Mouse (Mus musculus) layer of hippocampus, adult 9-11 months (tissue): Measurements from ENCODE around the gene Wdr35.
A peak's percentile ranks its signal among the peaks of the same experiment; 100 is the strongest.
"Not testable (repeated sequence)": the region's sequence is repeated elsewhere in the genome, so short reads cannot be mapped to it uniquely, and the experiment has no call there.

ENCODE experiments used
- DNase-seq: peaks from one replicate; pipeline ENCODE4 v3.0.0; 2022

The Wdr35 gene

GRCm38 (mm10) chr12:8973820-8974465 is at the start of gene Wdr35:
Wdr35 (plus strand) TSS chr12:8973892.
- DNase-seq, result peak; percentile 91

GRCm38 (mm10) chr12:8927652-8928051 is 46.0 kb upstream of the Wdr35 start:
- no peak for DNase-seq

- DNase-seq, result no peak
Measured at GRCm38 (mm10) chr12:8928766-8929165, 44.9 kb upstream of the Wdr35 start.

DNA sequence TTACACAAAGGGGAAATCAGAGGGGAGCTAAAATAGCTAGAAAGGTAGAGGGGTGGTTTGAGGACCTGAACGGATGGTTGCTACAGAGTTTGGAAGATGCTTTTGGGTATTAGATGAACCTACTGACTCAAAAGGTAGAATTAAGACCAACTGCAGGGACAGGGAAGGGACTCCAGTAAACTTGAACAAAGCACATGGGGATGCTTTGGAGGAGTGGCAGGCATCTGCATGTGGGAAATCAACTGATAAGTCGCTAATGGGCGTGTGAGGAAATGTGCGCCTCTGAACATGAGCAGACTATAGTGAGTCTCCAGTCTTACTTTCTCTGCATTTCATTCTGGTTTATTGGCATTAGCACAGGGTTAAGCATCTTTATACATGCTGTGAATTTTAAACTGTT is 42.6 kb upstream of the Wdr35 start:
- no peak for DNase-seq

DNA sequence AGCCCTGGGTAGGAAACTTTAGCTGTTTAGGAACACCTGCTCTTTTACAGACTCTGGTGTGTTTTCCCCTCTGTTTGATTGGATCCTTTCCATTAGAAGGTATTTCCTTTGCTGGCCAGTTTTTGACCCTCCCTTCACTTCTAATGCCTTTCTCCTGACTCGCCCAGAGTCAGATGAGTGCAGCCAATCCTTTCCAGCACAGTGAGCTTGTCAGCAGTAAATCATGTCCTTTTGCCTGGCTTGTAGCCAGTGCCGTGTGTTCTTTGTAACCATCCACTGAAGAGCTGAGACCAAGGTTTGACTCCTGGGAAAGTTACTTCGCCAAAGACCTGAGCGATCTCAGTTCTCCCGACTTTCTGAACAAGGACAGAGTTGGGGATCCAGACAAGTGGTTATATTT is 38.3 kb upstream of the Wdr35 start:
- no peak for DNase-seq

DNA sequence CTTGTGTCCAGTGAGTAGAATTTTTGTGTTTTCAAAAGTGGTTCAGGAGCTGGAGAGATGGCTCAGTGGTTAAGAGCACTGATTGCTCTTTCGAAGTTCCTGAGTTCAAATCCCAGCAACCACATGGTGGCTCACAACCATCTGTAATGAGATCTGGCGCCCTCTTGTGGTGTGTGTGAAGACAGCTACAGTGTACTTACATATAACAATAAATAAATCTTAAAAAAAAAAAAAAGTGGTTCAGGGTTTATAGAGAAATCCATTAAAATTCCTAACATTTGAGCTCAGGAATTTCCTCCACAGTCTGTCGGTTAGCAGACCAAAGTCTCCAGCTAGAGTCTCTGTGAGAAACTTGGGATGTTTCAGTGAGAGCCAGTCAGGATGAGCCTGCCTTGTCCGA is 37.5 kb upstream of the Wdr35 start:
- not testable (repeated sequence) for DNase-seq

DNA sequence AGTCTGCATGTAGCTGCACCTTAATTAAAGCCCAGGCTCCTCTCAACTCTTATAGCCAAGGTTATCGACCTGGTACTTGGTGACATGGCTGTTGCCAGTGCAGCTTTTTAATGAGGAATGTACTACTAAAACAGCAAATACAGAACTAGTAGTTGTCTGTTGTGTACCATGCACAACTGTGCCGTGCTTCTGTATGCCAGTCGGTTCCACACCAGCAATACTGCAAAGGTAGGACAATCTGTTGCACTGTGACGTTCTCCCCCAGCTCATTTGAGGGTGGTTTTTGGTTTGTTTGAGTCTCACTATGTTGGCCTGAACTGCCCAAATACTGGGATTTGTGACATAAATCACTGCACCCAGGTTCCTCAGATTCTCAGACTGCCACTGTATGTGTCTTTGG is 34.2 kb upstream of the Wdr35 start:
- DNase-seq, result no peak

- no peak for DNase-seq
Measured at GRCm38 (mm10) chr12:8940011-8941005, 33.4 kb upstream of the Wdr35 start.

- DNase-seq, result no peak
Measured at GRCm38 (mm10) chr12:8941131-8941615, 32.5 kb upstream of the Wdr35 start.

GRCm38 (mm10) chr12:8941699-8942392 is 31.8 kb upstream of the Wdr35 start:
- no peak for DNase-seq

DNA sequence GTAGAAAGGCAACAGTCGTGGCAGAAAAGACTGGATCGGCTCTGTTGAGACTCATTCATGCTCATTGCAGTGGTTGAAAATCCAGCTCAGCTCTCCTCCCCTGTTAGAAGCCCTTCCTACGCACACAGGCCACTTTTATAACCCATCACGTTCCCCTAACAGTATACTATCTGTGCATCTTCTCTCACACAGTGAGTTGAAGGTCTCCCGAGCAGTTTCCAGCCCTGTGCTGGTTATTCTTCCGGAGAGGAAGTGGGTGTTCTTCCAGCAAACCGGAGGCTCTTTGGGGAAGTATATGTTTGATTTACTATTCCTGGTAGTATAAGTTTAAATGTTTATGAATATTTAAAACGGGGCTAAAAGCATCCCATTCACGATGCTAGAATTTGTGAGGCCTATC is 26.5 kb upstream of the Wdr35 start:
- DNase-seq, result no peak

GRCm38 (mm10) chr12:8947714-8948464 is 25.8 kb upstream of the Wdr35 start, which contains the start of gene Matn3:
Matn3 (plus strand) TSS chr12:8947929.
- peak; percentile 17 for DNase-seq

- DNase-seq, result no peak
Measured at GRCm38 (mm10) chr12:8953136-8953535, 20.6 kb upstream of the Wdr35 start.

- no peak for DNase-seq
Measured at GRCm38 (mm10) chr12:8954161-8954561, 19.5 kb upstream of the Wdr35 start.

DNA sequence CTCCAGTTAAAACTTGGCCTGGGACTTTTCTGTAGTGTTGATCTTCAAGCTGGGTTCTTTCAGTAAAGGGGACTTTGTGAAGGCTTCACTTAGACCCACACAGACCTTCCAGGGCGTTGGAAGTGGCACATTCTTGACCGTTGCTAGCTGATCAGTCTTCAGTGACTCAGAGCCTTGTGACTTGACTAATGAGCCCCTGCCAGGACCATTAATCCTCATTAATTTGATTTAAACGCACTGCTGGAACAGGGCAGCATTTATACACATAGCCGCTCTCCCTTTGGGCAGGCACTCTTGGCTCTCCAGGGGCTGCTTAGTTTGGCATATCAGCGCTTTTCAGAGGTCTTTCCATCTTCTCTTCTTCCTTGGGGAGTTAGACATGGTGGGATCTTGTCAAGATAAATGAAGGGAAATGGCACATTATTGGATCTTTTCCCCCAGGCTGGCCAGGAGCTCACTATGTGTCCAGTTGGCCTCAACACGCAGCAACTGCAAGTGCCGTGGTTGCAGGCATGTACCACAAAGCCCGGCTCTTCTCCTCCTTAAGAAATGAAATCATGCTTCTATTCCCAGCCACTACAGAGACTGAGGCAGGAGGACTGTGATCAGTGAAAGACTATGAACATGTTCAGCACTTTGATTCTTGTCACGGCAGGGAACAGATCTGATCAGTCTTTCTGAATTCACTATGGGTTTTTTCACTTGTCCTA is 11.9 kb upstream of the Wdr35 start:
- no peak for DNase-seq

DNA sequence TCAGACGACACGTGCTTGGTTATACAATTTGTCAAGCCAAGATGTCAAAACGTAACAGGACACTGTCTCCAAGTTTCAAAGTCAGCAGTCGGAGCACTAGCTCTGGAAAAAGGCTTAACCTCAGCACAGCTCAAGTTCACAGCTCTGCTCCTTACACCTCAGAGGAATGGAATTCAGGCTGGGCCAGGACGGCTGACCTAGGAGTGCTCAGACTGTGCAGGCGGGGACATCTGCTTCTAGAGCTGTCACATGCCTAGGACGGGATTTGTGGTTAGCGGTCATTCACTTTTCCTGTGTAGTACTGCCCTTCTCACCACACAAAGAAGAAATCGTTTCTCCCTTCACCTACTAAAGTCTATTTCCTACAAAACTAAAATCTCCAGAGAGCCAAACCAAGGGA is 3.9 kb upstream of the Wdr35 start:
- no peak for DNase-seq

GRCm38 (mm10) chr12:8975076-8975475 is 1.4 kb downstream of the Wdr35 start:
- no peak for DNase-seq

- no peak for DNase-seq
Measured at GRCm38 (mm10) chr12:8993231-8993630, 19.5 kb downstream of the Wdr35 start.

DNA sequence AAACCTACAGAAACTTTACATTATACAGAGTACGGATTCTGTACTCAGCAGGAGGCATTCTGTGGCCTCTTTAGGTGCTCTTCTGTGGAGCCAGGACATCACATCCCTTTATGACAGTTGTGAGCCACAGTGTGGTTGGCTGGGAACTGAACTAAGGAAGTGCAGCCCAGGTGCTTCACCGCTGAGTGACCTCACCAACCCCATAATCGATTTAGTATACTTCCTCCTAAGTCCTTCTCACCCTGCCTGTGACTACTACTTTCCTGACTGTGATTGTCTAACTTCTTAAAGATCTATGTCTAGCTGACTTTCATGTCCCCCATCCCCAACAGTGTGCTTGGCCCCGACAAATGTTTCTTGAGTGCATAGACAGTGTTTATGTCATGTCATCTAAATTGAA is 24.6 kb downstream of the Wdr35 start:
- no peak for DNase-seq

- DNase-seq, result peak; percentile 41
Measured at GRCm38 (mm10) chr12:9002038-9002648, 28.5 kb downstream of the Wdr35 start.

DNA sequence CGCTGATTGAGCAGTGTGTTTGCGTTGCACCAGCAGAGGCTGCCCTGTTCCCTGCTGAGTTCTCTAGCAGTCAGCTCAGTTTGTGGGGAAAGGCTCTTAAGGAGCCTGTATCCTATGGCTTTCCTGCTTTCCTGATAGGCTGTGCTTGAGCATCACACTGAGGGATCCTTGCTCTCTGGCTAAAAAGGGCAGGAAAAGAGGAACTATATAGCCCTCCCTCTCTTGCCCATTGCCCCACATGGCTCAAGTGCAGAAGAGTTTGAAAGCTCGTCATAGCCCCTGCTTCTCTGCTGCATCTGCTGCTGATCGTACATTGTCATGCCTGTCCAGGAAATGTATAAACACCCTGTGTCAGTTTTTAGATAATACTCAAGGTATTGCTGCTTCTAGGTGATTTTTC is 33.5 kb downstream of the Wdr35 start:
- DNase-seq, result no peak
